Mouse (Mus musculus) midbrain, embryonic 12.5 days (tissue): ENCODE measurements at regions not wholly inside any gene's neighbourhood (a gene's known extent, or its start where the extent isn't known, plus 50 kb on each side); places are given as distances from the start of the nearest gene placed in this dataset.
A peak's percentile ranks its signal among the peaks of the same experiment; 100 is the strongest.

Experiments
- ATAC-seq: fragments of 200-750 bp; cut with Nextera tagmentation; 2 replicates; pipeline ENCODE4 v1.8.0; 2017; ENCODE audit warnings: low read depth, moderate TSS enrichment, moderate library complexity; ENCODE audit not compliant: low FRiP score
- H3K27ac ChIP-seq: fragments of 300-500 bp; sonication (generic); replicated peaks from 2 replicates; pipeline ENCODE4 v1.5.1; 2016; ENCODE audit warnings: mild to moderate bottlenecking
- H3K27me3 ChIP-seq: fragments of 300-500 bp; sonication (generic); 2 replicates; pipeline ENCODE4 v1.6.1; 2016; ENCODE audit warnings: mild to moderate bottlenecking
- H3K36me3 ChIP-seq: fragments of 300-500 bp; sonication (generic); 2 replicates; pipeline ENCODE4 v1.6.1; 2016
- H3K4me1 ChIP-seq: fragments of 300-500 bp; sonication (generic); 2 replicates; pipeline ENCODE4 v1.6.1; 2016
- H3K4me2 ChIP-seq: fragments of 300-500 bp; sonication (generic); replicated peaks from 2 replicates; pipeline ENCODE4 v1.6.1; 2016; ENCODE audit warnings: mild to moderate bottlenecking, moderate library complexity
- H3K4me3 ChIP-seq: fragments of 300-500 bp; sonication (generic); 2 replicates; pipeline ENCODE4 v1.5.1; 2016; ENCODE audit warnings: mild to moderate bottlenecking
- H3K9ac ChIP-seq: fragments of 300-500 bp; sonication (generic); replicated peaks from 2 replicates; pipeline ENCODE4 v1.6.1; 2016; ENCODE audit warnings: mild to moderate bottlenecking, moderate library complexity
- H3K9me3 ChIP-seq: fragments of 300-500 bp; sonication (generic); 2 replicates; pipeline ENCODE4 v1.6.1; 2016; ENCODE audit warnings: mild to moderate bottlenecking
- WGBS: fragments of 180-500 bp; shearing (Covaris S2); methylation state at CpG from one replicate; pipeline ENCODE4 v1.1.7; 2016; 5-methylcytosine and 5-hydroxymethylcytosine counted together

DNA sequence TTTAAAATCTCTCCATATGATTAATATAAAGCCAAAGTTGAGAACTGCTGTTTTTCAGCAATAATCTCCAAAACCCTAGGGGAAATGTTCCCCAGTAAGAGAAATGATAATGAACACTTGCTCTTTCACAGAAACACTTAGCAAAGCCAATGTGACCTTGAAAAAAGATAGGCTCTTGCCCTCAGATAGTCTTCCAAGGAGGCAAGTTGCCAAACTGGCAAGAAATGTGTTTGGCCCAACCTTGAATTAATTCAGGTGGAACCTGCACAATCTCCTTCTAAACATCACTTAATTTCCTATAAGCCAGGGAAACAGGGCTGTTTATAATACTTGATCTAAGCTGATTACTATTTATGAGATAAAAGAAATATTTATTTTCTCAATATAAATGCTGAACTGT lies 244.0 kb upstream of the Gnaz start:
- H3K27ac ChIP-seq = no peak overlapping the region
- ATAC-seq = no peak
- H3K4me3 ChIP-seq = no peak overlapping the region
- no peak overlapping the region for H3K9ac ChIP-seq
- no peaks in the 10 kb centered on the region for H3K36me3 ChIP-seq
- H3K4me2 ChIP-seq = no peak overlapping the region
- no peaks in the 10 kb centered on the region for H3K4me1 ChIP-seq
- no peaks in the 10 kb centered on the region for H3K9me3 ChIP-seq
- no peaks in the 10 kb centered on the region for H3K27me3 ChIP-seq

DNA sequence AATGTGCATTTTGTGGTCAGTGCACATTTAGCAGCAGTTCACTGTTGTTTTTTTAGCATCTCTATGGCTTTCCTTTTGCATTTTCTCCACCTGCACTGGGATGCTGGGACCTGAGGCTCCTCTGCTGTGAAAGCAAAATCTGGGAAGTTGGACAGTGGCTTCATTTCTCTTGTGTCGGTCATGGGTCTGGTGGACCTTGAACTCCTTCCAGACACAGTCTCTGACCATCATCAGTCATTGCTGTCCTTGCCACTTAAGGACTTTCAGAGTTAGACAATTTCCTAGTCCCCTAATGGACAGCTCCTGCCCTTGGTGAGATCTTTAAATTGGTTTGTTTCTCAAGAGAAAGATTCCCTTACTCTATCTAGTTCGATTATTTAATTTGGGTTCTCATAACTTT lies 217.5 kb upstream of the Gnaz start:
- H3K36me3 ChIP-seq = no peaks in the 10 kb centered on the region
- no peaks in the 10 kb centered on the region for H3K27me3 ChIP-seq
- H3K4me2 ChIP-seq = no peak overlapping the region
- ATAC-seq = no peak
- 87% methylated on average over 2 of the region's 2 CpGs for WGBS
- H3K4me3 ChIP-seq = no peak overlapping the region
- no peak overlapping the region for H3K27ac ChIP-seq
- H3K4me1 ChIP-seq = no peaks in the 10 kb centered on the region
- no peak overlapping the region for H3K9ac ChIP-seq
- no peaks in the 10 kb centered on the region for H3K9me3 ChIP-seq

DNA sequence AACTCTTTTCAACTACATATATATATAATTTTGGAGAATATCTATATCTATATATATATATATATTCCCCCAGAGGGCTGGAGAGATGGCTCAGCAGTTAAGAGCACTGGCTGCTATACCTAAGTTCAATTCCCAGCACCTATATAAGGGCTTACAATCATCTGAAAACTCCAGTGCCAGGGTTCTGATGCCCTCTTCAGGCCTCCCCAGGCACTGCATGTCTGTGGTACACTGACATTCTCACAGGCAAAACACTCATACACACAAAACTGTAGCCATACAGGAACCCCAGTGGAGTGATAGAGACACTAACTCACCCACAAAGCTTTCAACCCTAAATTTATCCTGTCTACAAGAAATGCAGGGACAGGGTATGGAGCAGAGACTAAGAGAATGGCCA lies 216.1 kb upstream of the Gnaz start:
- Histone ChIP-seq H3K9ac (no peak overlapping the region), H3K9me3 (no peaks in the 10 kb centered on the region), H3K4me1 (no peaks in the 10 kb centered on the region), H3K27ac (no peak overlapping the region), H3K36me3 (no peaks in the 10 kb centered on the region), H3K4me2 (no peak overlapping the region), H3K27me3 (no peaks in the 10 kb centered on the region), H3K4me3 (no peak overlapping the region)
- ATAC-seq = no peak

GRCm38 (mm10) chr10:74760734-74761133 lies 206.2 kb upstream of the Gnaz start:
- H3K9ac ChIP-seq = no peak overlapping the region
- H3K27me3 ChIP-seq = no peaks in the 10 kb centered on the region
- no peaks in the 10 kb centered on the region for H3K9me3 ChIP-seq
- H3K4me1 ChIP-seq = no peaks in the 10 kb centered on the region
- WGBS = 81% methylated on average over 9 of the region's 9 CpGs
- no peak overlapping the region for H3K4me2 ChIP-seq
- no peaks in the 10 kb centered on the region for H3K36me3 ChIP-seq
- no peak for ATAC-seq
- H3K4me3 ChIP-seq = no peak overlapping the region
- no peak overlapping the region for H3K27ac ChIP-seq

DNA sequence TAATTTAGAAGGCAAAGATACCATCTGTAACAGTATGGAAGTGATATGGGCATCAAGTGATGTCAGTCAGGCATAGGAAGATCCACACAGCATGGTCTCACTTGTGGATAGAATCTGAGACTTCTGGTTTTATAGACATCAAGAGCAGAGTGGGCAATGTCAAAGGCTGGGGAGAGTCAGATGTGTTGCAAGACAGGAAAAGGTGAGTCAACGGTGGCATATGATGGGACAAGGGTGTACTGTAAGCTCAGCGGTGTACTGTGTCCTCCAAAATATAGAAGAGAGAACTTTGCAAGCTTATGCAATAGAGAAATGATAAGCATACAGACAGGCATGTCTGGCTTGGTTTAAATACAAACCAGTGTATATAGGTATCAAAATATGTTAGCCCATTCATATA lies 177.7 kb upstream of the Gnaz start:
- ATAC-seq = no peak
- 85% methylated on average over 2 of the region's 2 CpGs for WGBS
- no peak overlapping the region for H3K4me2 ChIP-seq
- no peaks in the 10 kb centered on the region for H3K9me3 ChIP-seq
- H3K9ac ChIP-seq = no peak overlapping the region
- no peaks in the 10 kb centered on the region for H3K36me3 ChIP-seq
- no peaks in the 10 kb centered on the region for H3K27me3 ChIP-seq
- H3K27ac ChIP-seq = no peak overlapping the region
- H3K4me1 ChIP-seq = no peaks in the 10 kb centered on the region
- no peak overlapping the region for H3K4me3 ChIP-seq

- Histone ChIP-seq H3K9ac (no peak overlapping the region), H3K9me3 (no peaks in the 10 kb centered on the region), H3K27me3 (no peaks in the 10 kb centered on the region), H3K4me1 (no peaks in the 10 kb centered on the region), H3K27ac (no peak overlapping the region), H3K4me3 (no peak overlapping the region), H3K36me3 (no peaks in the 10 kb centered on the region), H3K4me2 (no peak overlapping the region)
- no peak for ATAC-seq
- WGBS = 76% methylated on average over 3 of the region's 3 CpGs
Measured at GRCm38 (mm10) chr10:74789987-74790386, 177.0 kb upstream of the Gnaz start.

GRCm38 (mm10) chr10:74823395-74823794 lies 143.6 kb upstream of the Gnaz start:
- H3K27me3 ChIP-seq = no peaks in the 10 kb centered on the region
- no peaks in the 10 kb centered on the region for H3K9me3 ChIP-seq
- H3K4me3 ChIP-seq = no peak overlapping the region
- H3K36me3 ChIP-seq = no peaks in the 10 kb centered on the region
- no peak overlapping the region for H3K4me2 ChIP-seq
- ATAC-seq = no peak
- H3K27ac ChIP-seq = no peak overlapping the region
- no peaks in the 10 kb centered on the region for H3K4me1 ChIP-seq
- H3K9ac ChIP-seq = no peak overlapping the region

DNA sequence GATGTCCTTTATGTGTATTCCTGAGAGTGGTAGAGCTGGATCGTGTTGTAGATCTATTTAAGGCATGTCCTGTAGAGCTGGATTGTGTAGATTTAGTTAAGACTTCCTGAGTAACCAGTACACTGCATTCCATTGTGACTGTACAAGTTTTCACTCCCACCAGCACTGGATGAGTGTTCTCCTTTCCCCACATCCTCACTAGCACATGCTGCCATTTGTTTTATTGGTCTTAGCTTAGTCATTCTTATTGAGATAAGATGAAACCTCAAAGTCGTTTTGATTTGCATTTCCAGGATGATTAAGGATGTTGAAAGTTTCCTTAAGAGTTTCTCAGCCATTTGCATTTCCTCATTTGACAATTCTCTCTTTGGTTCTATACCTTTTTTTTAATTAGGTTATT lies 132.6 kb upstream of the Gnaz start:
- Histone ChIP-seq H3K27me3 (no peaks in the 10 kb centered on the region), H3K36me3 (no peaks in the 10 kb centered on the region), H3K4me3 (no peak overlapping the region), H3K9ac (no peak overlapping the region), H3K9me3 (no peaks in the 10 kb centered on the region), H3K4me1 (no peaks in the 10 kb centered on the region), H3K27ac (no peak overlapping the region), H3K4me2 (no peak overlapping the region)
- no peak for ATAC-seq
- 75% methylated on average over 2 of the region's 2 CpGs for WGBS

- Histone ChIP-seq H3K9me3 (no peaks in the 10 kb centered on the region), H3K4me3 (no peak overlapping the region), H3K4me1 (no peaks in the 10 kb centered on the region), H3K9ac (no peak overlapping the region), H3K4me2 (no peak overlapping the region), H3K36me3 (no peaks in the 10 kb centered on the region), H3K27me3 (no peaks in the 10 kb centered on the region), H3K27ac (no peak overlapping the region)
- ATAC-seq = peak; percentile 78; the same call in 1 of the 2 replicates
- 7% methylated on average over 7 of the region's 7 CpGs for WGBS
Measured at GRCm38 (mm10) chr10:74848372-74848771, 118.6 kb upstream of the Gnaz start.

GRCm38 (mm10) chr10:74854991-74855664 lies 111.8 kb upstream of the Gnaz start:
- Histone ChIP-seq H3K4me1 (peaks cover 3% of the 10 kb centered on the region; the same call in 1 of the 2 replicates), H3K27ac (no peak overlapping the region), H3K4me2 (no peak overlapping the region), H3K36me3 (no peaks in the 10 kb centered on the region), H3K27me3 (no peaks in the 10 kb centered on the region), H3K9me3 (no peaks in the 10 kb centered on the region), H3K4me3 (no peak overlapping the region), H3K9ac (no peak overlapping the region)
- peak; percentile 73 for ATAC-seq
- 59% methylated on average over 4 of the region's 4 CpGs for WGBS
